ENCODE assay signal across 1 mouse cellular context in the genomic region with DNA sequence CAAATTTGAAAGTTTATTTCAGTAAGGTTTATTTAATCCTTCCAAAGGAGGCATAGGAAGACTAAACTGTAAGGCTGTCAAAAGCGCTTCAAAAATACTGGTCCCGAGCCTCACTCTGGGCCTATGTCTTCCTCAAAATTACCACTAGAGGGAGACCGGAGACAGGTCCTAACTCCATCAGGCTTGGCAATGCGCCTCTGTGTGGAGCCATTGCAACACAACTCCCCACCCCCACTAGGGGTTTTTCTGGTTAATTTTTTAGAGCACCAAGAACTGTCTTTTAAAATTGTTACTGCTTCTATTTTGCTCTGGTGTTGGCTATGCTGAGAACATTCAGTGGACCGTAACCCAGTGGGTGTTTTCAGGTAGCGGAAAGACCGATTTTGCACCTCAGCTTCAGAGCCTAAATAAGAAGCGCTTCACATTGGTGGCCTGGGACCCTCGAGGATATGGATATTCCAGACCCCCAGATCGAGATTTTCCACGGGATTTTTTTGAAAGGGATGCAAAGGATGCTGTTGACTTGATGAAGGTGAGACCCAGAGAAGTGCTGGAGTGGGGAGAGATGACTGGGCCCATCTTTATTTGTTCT.
A peak's percentile ranks its signal among the peaks of the same experiment; 100 is the strongest.
TF ChIP-seq lines count a peak whose summit lies in the region.

No protein-coding gene starts in this region.

TF ChIP-seq in CH12.LX, 34 proteins besides CTCF, POLR2A, EP300 and RAD21:
- peak; percentile 70; the same call in 1 of the 2 replicates for TF ChIP-seq MYC (IDR thresholded peaks at IDR 0.05; ENCODE audit: low read depth, low read length)
- TF ChIP-seq NRF1 (IDR thresholded peaks at IDR 0.05; ENCODE audit: low read depth, low read length) = 0 out of 2 replicates have a peak, but pooled peaks have one; percentile 39
- TF ChIP-seq POLR2AphosphoS2 (IDR thresholded peaks at IDR 0.05; ENCODE audit: low read depth, low read length) = no peak
- 0 out of 2 replicates have a peak, but pooled peaks have one; percentile 54 for TF ChIP-seq MAZ (IDR thresholded peaks at IDR 0.05; ENCODE audit: low read depth, low read length)
- TF ChIP-seq ZMIZ1 (IDR thresholded peaks at IDR 0.05; ENCODE audit: low read depth, low read length) = no peak
- no peak for TF ChIP-seq USF2 (conservative IDR thresholded peaks at IDR 0.05; ENCODE audit: low read depth, low read length)
- peak; percentile 72 for TF ChIP-seq MEF2A (IDR thresholded peaks at IDR 0.05; ENCODE audit: borderline replicate concordance, low read depth, low read length)
- TF ChIP-seq ZC3H11A (IDR thresholded peaks at IDR 0.05; ENCODE audit: low read depth, low read length) = peak; percentile 92
- no peak for TF ChIP-seq MXI1 (IDR thresholded peaks at IDR 0.05; ENCODE audit: low read depth, low read length)
- peak; percentile 31; the same call in 1 of the 2 replicates for TF ChIP-seq IRF4 (IDR thresholded peaks at IDR 0.05; ENCODE audit: low read depth, low read length)
- TF ChIP-seq RCOR1 (conservative IDR thresholded peaks at IDR 0.05; ENCODE audit: low read depth, low read length) = no peak
- peak; percentile 57 for TF ChIP-seq SIN3A (IDR thresholded peaks at IDR 0.05; ENCODE audit: low read length)
- no peak for TF ChIP-seq PAX5 (IDR thresholded peaks at IDR 0.05; ENCODE audit: low read length)
- TF ChIP-seq HCFC1 (IDR thresholded peaks at IDR 0.05; ENCODE audit: low read depth, low read length) = peak; percentile 38; the same call in 1 of the 2 replicates
- peak; percentile 97 for TF ChIP-seq SMC3 (IDR thresholded peaks at IDR 0.05; ENCODE audit: low read depth, low read length)
- TF ChIP-seq JUND (conservative IDR thresholded peaks at IDR 0.05; ENCODE audit: low read depth, low read length) = peak; percentile 43; the same call in 1 of the 2 replicates
- no peak for TF ChIP-seq BHLHE40 (IDR thresholded peaks at IDR 0.05; ENCODE audit: low read depth, low read length)
- peak; percentile 38; the same call in 1 of the 2 replicates for TF ChIP-seq ELF1 (IDR thresholded peaks at IDR 0.05; ENCODE audit: low read depth, low read length)
- TF ChIP-seq MAX (IDR thresholded peaks at IDR 0.05; ENCODE audit: low read length) = 0 out of 2 replicates have a peak, but pooled peaks have one; percentile 12
- peak; percentile 32; the same call in 1 of the 2 replicates for TF ChIP-seq TCF12 (IDR thresholded peaks at IDR 0.05; ENCODE audit: low read depth, low read length)
- TF ChIP-seq E2F4 (IDR thresholded peaks at IDR 0.05; ENCODE audit: insufficient replicate concordance, low read depth, low read length) = 0 out of 2 replicates have a peak, but pooled peaks have one; percentile 58
- peak; percentile 63; the same call in 1 of the 2 replicates for TF ChIP-seq NELFE (IDR thresholded peaks at IDR 0.05; ENCODE audit: low read depth, low read length)
- no peak for TF ChIP-seq USF1 (IDR thresholded peaks at IDR 0.05; ENCODE audit: low read depth, low read length)
- TF ChIP-seq CHD2 (IDR thresholded peaks at IDR 0.05; ENCODE audit: low read length) = peak; percentile 89
